Mouse (Mus musculus) G1E (cell line): ENCODE measurements at regions not wholly inside any gene's neighbourhood (a gene's known extent, or its start where the extent isn't known, plus 50 kb on each side); places are given as distances from the start of the nearest gene placed in this dataset.

Experiments
- ATAC-seq: 2 replicates; pipeline ENCODE4 v1.8.0; 2016; ENCODE audit warnings: mild to moderate bottlenecking; ENCODE audit not compliant: insufficient number of reproducible peaks, poor library complexity, low FRiP score, severe bottlenecking; ENCODE audit errors: extremely low read depth
- DNase-seq: peaks from one replicate; pipeline ENCODE4 v3.0.0; 2012; ENCODE audit warnings: low spot score
- H3K27me3 ChIP-seq: 2 replicates; pipeline ENCODE4 v1.6.1; 2012; ENCODE audit warnings: mild to moderate bottlenecking, low read length, inconsistent platforms; ENCODE audit not compliant: insufficient read depth
- H3K36me3 ChIP-seq: replicated peaks from 2 replicates; pipeline ENCODE3; 2012; ENCODE audit warnings: mild to moderate bottlenecking, inconsistent platforms
- H3K4me1 ChIP-seq: 2 replicates; pipeline ENCODE4 v1.6.1; 2012; ENCODE audit warnings: low read depth, low read length, inconsistent platforms, mixed read lengths; ENCODE audit not compliant: insufficient read depth
- H3K4me3 ChIP-seq: 2 replicates; pipeline ENCODE4 v1.5.1; 2012; ENCODE audit warnings: low read depth, mild to moderate bottlenecking, inconsistent platforms, low read length, moderate library complexity, mixed read lengths
- H3K9me3 ChIP-seq: replicated peaks from 2 replicates; pipeline ENCODE4 v1.6.1; 2012; ENCODE audit warnings: inconsistent platforms
- CTCF ChIP-seq: IDR thresholded peaks from 2 replicates; pipeline ENCODE4 v1.5.1; 2012; ENCODE audit warnings: low read depth, low read length, inconsistent platforms, mixed read lengths
- GATA1 ChIP-seq: IDR thresholded peaks from 2 replicates; pipeline ENCODE4 v1.6.1; 2012; ENCODE audit warnings: borderline replicate concordance, low read length, inconsistent platforms, mixed read lengths
- GATA2 ChIP-seq: IDR thresholded peaks from 2 replicates; pipeline ENCODE4 v1.6.1; 2012; ENCODE audit warnings: low read depth, low read length, inconsistent platforms, borderline replicate concordance
- POLR2AphosphoS5 ChIP-seq: IDR thresholded peaks from 2 replicates; pipeline ENCODE4 v1.6.1; 2012; ENCODE audit warnings: low read depth, low read length, inconsistent platforms; ENCODE audit not compliant: insufficient replicate concordance
- TAL1 ChIP-seq: conservative IDR thresholded peaks from 2 replicates; pipeline ENCODE4 v1.6.1; 2012; ENCODE audit warnings: low read depth, low read length, inconsistent platforms, mixed read lengths

- Histone ChIP-seq H3K4me3 (no peak overlapping the region), H3K36me3 (no peaks in the 10 kb centered on the region), H3K27me3 (no peaks in the 10 kb centered on the region), H3K4me1 (no peaks in the 10 kb centered on the region), H3K9me3 (peaks cover 55% of the 10 kb centered on the region)
- ATAC-seq (no peak), DNase-seq (no peak)
- no peak for TF ChIP-seq CTCF
- TF ChIP-seq POLR2AphosphoS5, result no peak
- TF ChIP-seq GATA2, result no peak
- no peak for TF ChIP-seq GATA1
- no peak for TF ChIP-seq TAL1
These were observed 195.7 kb upstream of the Sall1 start for GRCm38 (mm10) chr8:89239626-89240025.

GRCm38 (mm10) chr8:89234041-89234440, 190.1 kb upstream of the Sall1 start:
- Histone ChIP-seq H3K9me3 (peaks cover 41% of the 10 kb centered on the region), H3K4me3 (no peak overlapping the region), H3K27me3 (no peaks in the 10 kb centered on the region), H3K36me3 (no peaks in the 10 kb centered on the region), H3K4me1 (no peaks in the 10 kb centered on the region)
- DNase-seq (no peak), ATAC-seq (no peak)
- TF ChIP-seq CTCF (no peak), GATA2 (no peak), TAL1 (no peak), GATA1 (no peak)

GRCm38 (mm10) chr8:89232318-89232717, 188.4 kb upstream of the Sall1 start:
- TF ChIP-seq CTCF (no peak), GATA1 (no peak), TAL1 (no peak), GATA2 (no peak), POLR2AphosphoS5 (no peak)
- no peak for DNase-seq
- no peak for ATAC-seq

GRCm38 (mm10) chr8:89229144-89229543, 185.2 kb upstream of the Sall1 start:
- ATAC-seq, result no peak; the same call in 1 of the 2 replicates
- Histone ChIP-seq H3K4me3 (no peak overlapping the region), H3K4me1 (no peaks in the 10 kb centered on the region), H3K9me3 (peaks cover 34% of the 10 kb centered on the region), H3K36me3 (no peaks in the 10 kb centered on the region), H3K27me3 (no peaks in the 10 kb centered on the region)
- DNase-seq, result no peak
- TF ChIP-seq TAL1, result no peak
- no peak for TF ChIP-seq GATA2
- no peak for TF ChIP-seq CTCF
- TF ChIP-seq GATA1, result no peak
- no peak for TF ChIP-seq POLR2AphosphoS5

More at GRCm38 (mm10) chr8:89232318-89232717, 188.4 kb upstream of the Sall1 start:
- H3K36me3 ChIP-seq, result no peaks in the 10 kb centered on the region
- no peaks in the 10 kb centered on the region for H3K27me3 ChIP-seq
- peaks cover 38% of the 10 kb centered on the region for H3K9me3 ChIP-seq
- H3K4me1 ChIP-seq, result no peaks in the 10 kb centered on the region
- no peak overlapping the region for H3K4me3 ChIP-seq

GRCm38 (mm10) chr8:89220870-89221269, 176.9 kb upstream of the Sall1 start:
- Histone ChIP-seq H3K4me1 (no peaks in the 10 kb centered on the region), H3K4me3 (no peak overlapping the region), H3K9me3 (peaks cover 62% of the 10 kb centered on the region), H3K27me3 (no peaks in the 10 kb centered on the region), H3K36me3 (no peaks in the 10 kb centered on the region)
- TF ChIP-seq CTCF (no peak), POLR2AphosphoS5 (no peak), GATA2 (no peak)
- DNase-seq (no peak), ATAC-seq (no peak)

GRCm38 (mm10) chr8:89220381-89220780, 176.4 kb upstream of the Sall1 start:
- peaks cover 57% of the 10 kb centered on the region for H3K9me3 ChIP-seq
- no peak for ATAC-seq
- no peak for DNase-seq
- H3K36me3 ChIP-seq, result no peaks in the 10 kb centered on the region
- TF ChIP-seq GATA1 (no peak), GATA2 (no peak), TAL1 (no peak), POLR2AphosphoS5 (no peak), CTCF (no peak)
- H3K4me3 ChIP-seq, result no peak overlapping the region
- H3K27me3 ChIP-seq, result no peaks in the 10 kb centered on the region
- no peaks in the 10 kb centered on the region for H3K4me1 ChIP-seq

GRCm38 (mm10) chr8:89219156-89219555, 175.2 kb upstream of the Sall1 start:
- H3K4me1 ChIP-seq, result no peaks in the 10 kb centered on the region
- H3K9me3 ChIP-seq, result peaks cover 62% of the 10 kb centered on the region
- H3K36me3 ChIP-seq, result no peaks in the 10 kb centered on the region
- no peaks in the 10 kb centered on the region for H3K27me3 ChIP-seq
- TF ChIP-seq GATA2 (no peak), TAL1 (no peak), POLR2AphosphoS5 (no peak), CTCF (no peak), GATA1 (no peak)
- no peak overlapping the region for H3K4me3 ChIP-seq
- DNase-seq (no peak), ATAC-seq (no peak)
